Mouse (Mus musculus) induced T-regulatory cell, adult 2 months (primary cell): Measurements from ENCODE around the gene Slc2a12.

ENCODE experiments used
- DNase-seq: peaks from one replicate; pipeline ENCODE4 v3.0.0-alpha.2; 2012; ENCODE audit warnings: low read depth

Slc2a12 gene

DNA sequence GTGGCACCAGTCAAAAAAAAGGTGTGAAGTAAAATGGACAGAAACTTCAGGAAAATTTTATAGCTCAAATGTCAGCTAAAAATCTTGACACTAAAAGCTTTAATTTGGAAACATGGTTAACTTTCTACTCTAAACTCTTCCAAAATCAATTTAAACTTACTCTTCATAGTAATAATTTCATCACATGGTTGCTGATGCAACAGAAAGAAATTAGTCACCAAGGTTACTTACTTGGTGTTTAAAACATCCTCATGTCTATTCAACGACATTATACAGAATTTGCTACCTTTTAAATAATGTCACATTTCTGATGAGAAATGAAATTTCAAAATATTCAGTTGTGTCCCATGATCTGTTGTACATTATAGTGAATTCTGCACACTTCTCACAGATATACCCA, 83.4 kb downstream of the Slc2a12 start:
- DNase-seq = no peak

DNA sequence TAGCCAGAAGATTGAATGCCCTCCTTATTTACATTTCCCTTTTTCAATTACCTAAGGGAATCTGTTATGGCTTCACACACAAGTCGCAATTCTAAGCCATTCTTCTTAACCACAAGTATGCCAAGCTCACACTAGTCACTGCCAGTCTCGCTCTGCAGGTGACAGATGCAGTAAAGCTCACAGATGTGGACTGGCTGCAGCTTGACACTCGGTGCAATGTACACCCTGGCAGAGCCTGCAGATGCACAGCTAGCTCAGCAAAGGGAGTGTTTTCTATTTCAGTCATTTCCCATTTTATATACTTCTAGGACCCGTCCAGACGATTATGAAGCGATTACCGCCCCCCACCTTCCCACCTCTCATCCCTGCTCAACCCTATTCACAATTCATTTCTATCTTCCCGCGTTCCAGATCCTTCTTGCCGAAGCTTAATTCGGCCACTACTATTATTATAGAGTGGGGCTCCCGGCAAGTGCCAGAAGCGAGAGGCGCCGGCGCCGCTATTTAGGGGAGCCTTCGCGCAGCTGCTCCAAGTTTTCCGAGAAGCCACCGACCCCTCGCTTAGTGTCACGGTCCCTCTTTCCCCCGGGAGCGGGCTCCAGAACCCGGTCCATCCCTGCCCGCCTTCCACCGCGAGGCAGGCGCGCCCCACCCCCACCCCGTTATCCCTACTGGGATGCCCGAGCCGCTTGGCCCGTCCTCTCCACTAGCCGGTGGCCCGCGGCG, 85.6 kb downstream of the Slc2a12 start:
- peak; percentile 29 for DNase-seq

DNA sequence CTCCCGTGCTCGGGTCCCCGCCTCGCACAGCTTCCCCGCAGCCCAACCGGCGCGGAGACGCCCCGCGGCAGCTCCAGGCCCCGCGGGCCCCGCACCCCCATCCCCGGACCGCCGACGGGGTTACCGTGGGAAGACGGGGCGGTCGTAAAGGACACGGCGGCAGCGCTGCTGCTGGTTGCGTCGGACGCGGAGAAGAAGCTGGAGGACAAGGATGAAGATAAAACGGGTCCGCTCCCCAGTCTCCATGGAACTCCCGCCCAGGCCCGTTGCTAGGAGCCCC, 86.1 kb downstream of the Slc2a12 start:
- no peak for DNase-seq

DNA sequence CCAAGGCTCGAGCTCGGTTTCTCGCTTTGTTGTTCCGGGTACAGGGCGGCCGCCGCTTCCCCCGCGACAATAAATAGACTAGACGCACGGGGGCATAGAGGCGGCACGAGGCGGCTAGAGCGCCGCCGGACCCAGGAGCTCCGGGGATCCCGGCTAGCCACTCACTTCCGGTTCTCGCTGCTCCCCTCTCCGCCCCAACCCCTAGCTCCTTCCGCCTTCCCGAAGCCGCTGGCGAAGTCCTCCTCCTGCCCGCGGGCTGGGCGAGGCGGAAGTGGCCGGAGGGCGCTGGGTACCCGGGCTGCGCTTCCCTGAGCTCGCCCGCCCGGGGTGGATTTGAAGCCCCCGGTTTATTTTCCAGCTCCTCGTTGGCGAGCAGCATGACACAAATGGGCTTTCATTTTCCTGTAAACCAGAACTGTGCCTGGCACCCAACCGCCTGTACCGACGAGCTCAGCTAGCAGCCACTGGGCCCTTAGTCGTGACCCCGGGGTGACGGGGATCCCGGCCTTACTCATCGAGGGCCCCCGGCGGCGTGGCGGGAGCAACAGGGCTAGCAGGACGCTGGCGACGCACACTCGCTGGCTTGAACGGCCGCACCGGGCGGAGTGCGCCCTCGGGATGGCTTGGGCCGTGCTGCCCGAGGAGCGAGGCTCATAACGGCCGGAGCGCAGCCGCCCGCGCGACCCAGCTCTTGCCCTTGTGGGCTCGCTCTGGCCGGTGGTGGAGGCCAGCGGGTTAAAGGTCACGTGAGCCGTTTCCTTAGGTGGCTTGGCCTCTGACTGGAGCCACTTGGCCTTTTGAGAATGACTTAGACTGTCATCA, 86.7 kb downstream of the Slc2a12 start, which contains the start of gene Tbpl1:
Gene Tbpl1 (minus strand): TSS at position 667 of the 822 bp plus-strand sequence.
- DNase-seq = peak; percentile 94

DNA sequence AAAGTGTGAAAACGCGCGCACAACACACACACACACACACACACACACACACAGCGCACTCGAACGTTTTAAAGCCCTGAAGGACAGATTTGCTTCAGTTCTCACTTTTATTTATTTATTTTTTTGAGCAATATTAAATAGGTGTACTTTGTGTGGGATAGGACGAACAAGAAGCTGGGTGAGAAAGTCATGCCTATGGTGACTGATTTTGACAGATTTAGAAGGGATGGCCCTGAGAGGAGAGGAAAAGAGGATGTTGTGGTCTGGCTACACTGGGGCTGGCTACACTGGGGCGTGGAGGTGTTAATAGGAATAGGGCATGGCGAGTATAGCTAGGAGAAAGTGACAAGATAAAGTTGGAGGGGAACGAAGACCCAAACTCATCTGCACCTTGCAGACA, 87.4 kb downstream of the Slc2a12 start:
- DNase-seq = no peak

DNA sequence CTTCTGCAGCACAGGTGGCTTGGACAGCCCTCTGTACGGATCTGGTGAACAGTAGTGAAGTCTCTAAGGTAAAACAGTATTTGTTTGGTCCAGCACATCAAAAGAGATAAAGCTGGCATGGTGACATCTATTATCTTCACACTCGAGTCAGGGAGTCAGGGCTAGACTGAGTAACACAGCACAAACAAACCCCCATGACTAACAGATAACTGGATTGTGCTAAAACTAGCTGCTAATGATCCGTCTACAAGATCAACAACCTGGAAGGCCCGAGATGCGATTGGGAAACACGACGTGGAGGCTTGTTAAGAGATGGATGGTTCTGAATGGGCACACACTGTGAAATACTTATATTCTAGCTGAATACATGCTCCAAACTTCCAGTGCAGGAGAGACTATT, 101.1 kb downstream of the Slc2a12 start:
- DNase-seq = no peak

DNA sequence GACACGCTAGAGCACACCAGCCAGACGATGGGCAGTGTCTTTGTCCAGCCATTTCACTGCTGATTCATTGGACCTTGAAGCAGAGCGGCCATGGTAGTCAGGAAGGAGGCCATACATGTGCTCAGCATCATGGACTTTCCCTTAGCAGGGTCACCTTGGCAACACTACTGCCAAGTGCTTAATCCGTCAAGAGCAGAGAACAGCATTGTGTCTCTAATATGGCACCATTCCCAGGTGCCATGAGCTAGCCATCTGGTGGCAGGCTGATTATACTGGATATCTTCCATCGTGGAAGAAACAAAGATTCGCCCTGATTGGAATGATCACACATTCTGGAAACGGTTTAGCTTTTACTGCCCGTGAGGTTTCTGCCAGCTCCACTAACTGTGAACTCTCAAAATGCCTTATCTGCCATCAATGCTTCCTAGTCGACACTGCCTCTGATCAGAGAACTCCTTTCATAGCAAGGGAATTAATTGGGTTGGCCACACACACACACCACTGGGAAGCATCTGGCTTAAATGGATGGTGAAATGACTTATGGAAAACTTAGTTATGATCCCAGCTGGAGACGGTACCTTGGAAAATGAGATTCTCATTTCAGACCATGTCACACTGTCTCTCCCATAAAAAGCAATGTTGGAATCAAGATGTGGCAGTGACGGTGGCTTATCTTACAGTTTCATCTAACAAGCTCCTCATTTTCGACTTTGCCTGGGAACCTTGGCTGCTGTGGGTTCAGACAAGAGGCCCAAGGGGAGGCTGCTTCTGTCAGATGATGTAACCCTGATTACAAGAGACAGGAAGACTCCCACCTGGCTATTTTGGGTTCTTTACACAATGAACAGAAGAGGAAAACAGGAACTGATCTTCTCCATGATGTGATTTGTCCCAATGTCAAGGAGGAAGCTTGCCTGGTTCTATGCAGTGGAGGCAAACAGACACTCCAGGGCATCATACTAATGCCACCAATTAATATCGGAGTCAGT, 101.8 kb downstream of the Slc2a12 start:
- no peak for DNase-seq

DNA sequence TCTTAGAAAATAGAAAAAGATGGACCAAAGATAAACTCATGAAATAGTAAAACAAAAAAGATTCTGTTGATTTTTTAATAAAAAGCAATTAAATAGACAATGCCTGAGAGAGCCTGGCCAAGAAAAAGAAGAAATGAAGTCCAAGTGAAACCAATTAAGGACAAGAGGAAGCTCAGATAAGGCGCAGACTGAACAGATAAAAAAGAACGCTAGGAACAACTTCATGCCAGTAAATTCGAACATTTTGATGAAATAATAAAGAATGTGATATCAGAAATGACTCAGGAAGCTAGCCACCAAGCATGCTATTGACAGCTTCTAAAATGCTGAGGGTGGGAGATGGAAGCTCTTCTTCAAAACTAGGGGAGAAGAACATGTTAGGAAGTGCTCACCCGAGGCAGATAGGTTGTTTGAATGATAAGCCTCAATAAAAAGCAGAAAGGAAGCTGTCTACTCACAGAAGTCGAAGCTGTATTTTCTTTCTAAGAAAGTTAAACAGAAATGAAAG, 106.4 kb downstream of the Slc2a12 start:
- no peak for DNase-seq
